Mouse (Mus musculus): ENCODE measurements at regions not wholly inside any gene's neighbourhood (a gene's known extent, or its start where the extent isn't known, plus 50 kb on each side); places are given as distances from the start of the nearest gene placed in this dataset.

- TF ChIP-seq CTCF (IDR thresholded peaks at IDR 0.05; ENCODE audit: low read depth) = no peak
- TF ChIP-seq EP300 (IDR thresholded peaks at IDR 0.05; ENCODE audit: low read depth) = no peak
Observed at GRCm38 (mm10) chr3:52562816-52563215, 294.7 kb downstream of the Foxo1 start.
